Mouse (Mus musculus): ENCODE measurements at regions not wholly inside any gene's neighbourhood (a gene's known extent, or its start where the extent isn't known, plus 50 kb on each side); places are given as distances from the start of the nearest gene placed in this dataset.
A peak's percentile ranks its signal among the peaks of the same experiment; 100 is the strongest.
"Not testable (repeated sequence)": the region's sequence is repeated elsewhere in the genome, so short reads cannot be mapped to it uniquely, and the experiment has no call there.

DNA sequence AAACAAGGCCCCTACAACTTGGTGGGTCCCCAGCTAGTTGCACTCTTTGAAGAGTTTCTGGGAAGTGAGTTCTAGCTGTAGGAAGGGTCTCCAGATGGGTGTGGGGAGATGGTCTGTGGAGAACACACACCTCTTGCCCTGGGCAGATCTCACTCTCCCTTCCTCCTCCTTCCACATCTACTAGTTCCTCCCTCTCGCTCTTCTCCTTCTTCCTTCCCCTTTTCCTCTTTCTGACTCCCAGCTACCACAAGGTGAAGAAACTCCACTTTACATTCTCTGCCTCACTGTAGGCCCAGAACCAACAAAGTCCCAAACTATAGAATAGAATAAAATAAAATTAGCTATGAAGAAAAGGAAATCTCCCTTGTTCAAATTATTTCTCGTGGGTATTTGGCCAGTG, 311.0 kb upstream of the Ercc4 start:
- no peak for TF ChIP-seq CTCF (conservative IDR thresholded peaks at IDR 0.05; ENCODE audit: insufficient read depth, insufficient read length, low read depth, low read length)
- TF ChIP-seq POLR2A (IDR thresholded peaks at IDR 0.05; ENCODE audit: low read depth, low read length) = no peak
- no peaks in the 10 kb centered on the region for H3K27me3 ChIP-seq (replicated peaks; ENCODE audit: control insufficient read depth, insufficient read depth, low read length)
- no peak for DNase-seq
- H3K4me3 ChIP-seq (ENCODE audit: insufficient read depth, low read depth, low read length) = no peak overlapping the region
- no peaks in the 10 kb centered on the region for H3K4me1 ChIP-seq (ENCODE audit: control insufficient read depth, insufficient read depth, low read length)
- 78% methylated on average over 2 of the region's 2 CpGs for WGBS
- H3K36me3 ChIP-seq (ENCODE audit: control insufficient read depth, insufficient read depth, low read length) = no peaks in the 10 kb centered on the region
- no peak overlapping the region for H3K27ac ChIP-seq (ENCODE audit: insufficient read depth, low read depth, low read length)

DNA sequence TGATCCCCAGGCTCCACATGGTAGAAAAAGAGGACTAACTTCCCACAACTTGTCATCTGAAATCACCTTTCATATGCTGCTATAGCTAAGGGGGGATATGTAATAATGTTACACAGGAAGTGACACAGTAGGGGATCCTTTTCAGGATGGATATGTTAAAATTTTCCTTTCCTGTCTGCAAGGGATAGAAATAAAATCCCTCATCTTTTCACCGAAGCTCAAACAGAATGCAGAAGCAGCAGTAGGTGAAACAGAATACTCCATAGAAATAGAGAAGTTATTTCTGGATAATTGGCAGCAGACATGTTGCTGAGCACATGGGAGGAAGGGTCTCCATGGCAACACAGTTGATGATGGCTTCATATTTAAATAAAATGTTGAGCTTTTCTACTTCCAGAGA, 309.3 kb upstream of the Ercc4 start:
- Histone ChIP-seq H3K4me3 (ENCODE audit: insufficient read depth, low read depth, low read length) (no peak overlapping the region), H3K27me3 (replicated peaks; ENCODE audit: control insufficient read depth, insufficient read depth, low read length) (no peaks in the 10 kb centered on the region), H3K4me1 (ENCODE audit: control insufficient read depth, insufficient read depth, low read length) (no peaks in the 10 kb centered on the region), H3K27ac (ENCODE audit: insufficient read depth, low read depth, low read length) (no peak overlapping the region), H3K36me3 (ENCODE audit: control insufficient read depth, insufficient read depth, low read length) (no peaks in the 10 kb centered on the region)
- 67% methylated on average over 1 of the region's 1 CpGs for WGBS
- TF ChIP-seq POLR2A (IDR thresholded peaks at IDR 0.05; ENCODE audit: low read depth, low read length) (no peak), CTCF (conservative IDR thresholded peaks at IDR 0.05; ENCODE audit: insufficient read depth, insufficient read length, low read depth, low read length) (no peak)
- no peak for DNase-seq

DNA sequence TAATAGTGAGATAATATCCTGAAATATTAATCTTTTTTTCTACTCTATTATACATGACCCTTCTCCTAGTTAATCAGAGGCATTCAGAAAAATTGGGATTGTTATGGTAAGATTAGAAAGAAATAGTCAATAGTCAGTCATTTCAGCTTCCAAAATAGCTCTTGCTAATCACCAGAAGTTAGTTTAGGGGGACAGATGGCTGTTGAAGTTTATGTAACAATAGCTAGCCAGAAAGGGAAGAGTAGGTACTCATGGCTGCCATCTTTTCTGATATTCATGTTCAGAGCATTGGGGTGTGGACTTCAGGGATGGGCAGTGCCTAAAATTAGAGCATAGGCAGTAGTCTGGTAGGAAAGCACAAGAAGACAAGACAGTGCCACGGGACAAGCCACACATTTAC, 306.8 kb upstream of the Ercc4 start:
- Histone ChIP-seq H3K27me3 (replicated peaks; ENCODE audit: control insufficient read depth, insufficient read depth, low read length) (no peaks in the 10 kb centered on the region), H3K4me3 (ENCODE audit: insufficient read depth, low read depth, low read length) (no peak overlapping the region), H3K27ac (ENCODE audit: insufficient read depth, low read depth, low read length) (no peak overlapping the region), H3K36me3 (ENCODE audit: control insufficient read depth, insufficient read depth, low read length) (no peaks in the 10 kb centered on the region), H3K4me1 (ENCODE audit: control insufficient read depth, insufficient read depth, low read length) (no peaks in the 10 kb centered on the region)
- TF ChIP-seq POLR2A (IDR thresholded peaks at IDR 0.05; ENCODE audit: low read depth, low read length) (no peak), CTCF (conservative IDR thresholded peaks at IDR 0.05; ENCODE audit: insufficient read depth, insufficient read length, low read depth, low read length) (no peak)
- no peak for DNase-seq
- 66% methylated on average over 1 of the region's 1 CpGs for WGBS

DNA sequence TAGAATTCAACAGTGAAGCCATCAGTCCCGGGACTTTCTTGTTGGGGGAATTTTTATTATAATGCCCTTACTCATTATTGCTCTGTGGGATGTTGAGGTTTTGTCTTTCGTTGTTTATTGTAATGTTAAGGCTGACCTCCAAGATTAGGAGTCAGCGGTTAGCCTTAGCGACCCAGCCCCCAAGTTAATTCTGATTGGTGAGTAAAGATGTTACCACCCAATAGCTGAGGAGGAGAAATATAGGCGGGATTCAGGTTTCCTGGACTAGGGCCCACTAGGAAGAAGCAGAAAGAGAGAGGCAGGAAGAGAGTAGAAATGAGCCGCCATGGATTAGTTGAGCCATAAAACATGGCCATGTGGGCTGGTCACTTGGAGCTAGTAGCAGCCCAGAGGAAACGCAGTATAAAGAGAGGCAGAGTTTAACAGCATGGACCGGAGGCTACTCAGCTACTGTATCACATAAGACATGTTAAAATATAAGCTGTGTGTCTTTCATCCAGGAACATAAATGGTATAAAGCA, 302.1 kb upstream of the Ercc4 start:
- H3K36me3 ChIP-seq (ENCODE audit: control insufficient read depth, insufficient read depth, low read length) = no peaks in the 10 kb centered on the region
- no peak for TF ChIP-seq CTCF (conservative IDR thresholded peaks at IDR 0.05; ENCODE audit: insufficient read depth, insufficient read length, low read depth, low read length)
- TF ChIP-seq POLR2A (IDR thresholded peaks at IDR 0.05; ENCODE audit: low read depth, low read length) = no peak
- no peak for DNase-seq
- no peak overlapping the region for H3K27ac ChIP-seq (ENCODE audit: insufficient read depth, low read depth, low read length)
- H3K4me1 ChIP-seq (ENCODE audit: control insufficient read depth, insufficient read depth, low read length) = no peaks in the 10 kb centered on the region
- 47% methylated on average over 8 of the region's 8 CpGs for WGBS
- H3K27me3 ChIP-seq (replicated peaks; ENCODE audit: control insufficient read depth, insufficient read depth, low read length) = no peaks in the 10 kb centered on the region
- H3K4me3 ChIP-seq (ENCODE audit: insufficient read depth, low read depth, low read length) = no peak overlapping the region

DNA sequence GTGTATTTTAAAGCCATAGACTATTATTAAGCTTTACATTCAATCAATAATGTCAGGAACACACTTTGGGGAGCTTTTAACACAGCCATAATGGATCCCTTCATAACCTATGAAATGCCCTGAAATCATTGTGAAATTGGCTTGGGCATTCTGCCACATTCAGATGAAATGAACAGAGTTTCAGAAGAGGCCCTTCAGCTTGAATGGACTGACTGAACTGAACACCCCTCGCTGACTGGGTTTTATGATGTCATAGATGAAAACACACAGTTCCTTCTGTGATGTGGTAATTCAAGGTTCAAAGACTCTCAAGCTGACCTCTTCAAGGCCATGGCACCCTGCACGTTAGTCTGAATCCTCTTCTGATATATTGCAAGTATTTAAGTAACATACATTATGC, 298.4 kb upstream of the Ercc4 start:
- H3K27me3 ChIP-seq (replicated peaks; ENCODE audit: control insufficient read depth, insufficient read depth, low read length) = no peaks in the 10 kb centered on the region
- no peak for DNase-seq
- no peaks in the 10 kb centered on the region for H3K4me1 ChIP-seq (ENCODE audit: control insufficient read depth, insufficient read depth, low read length)
- H3K27ac ChIP-seq (ENCODE audit: insufficient read depth, low read depth, low read length) = no peak overlapping the region
- H3K4me3 ChIP-seq (ENCODE audit: insufficient read depth, low read depth, low read length) = no peak overlapping the region
- TF ChIP-seq CTCF (conservative IDR thresholded peaks at IDR 0.05; ENCODE audit: insufficient read depth, insufficient read length, low read depth, low read length) (no peak), POLR2A (IDR thresholded peaks at IDR 0.05; ENCODE audit: low read depth, low read length) (no peak)
- no peaks in the 10 kb centered on the region for H3K36me3 ChIP-seq (ENCODE audit: control insufficient read depth, insufficient read depth, low read length)
- WGBS = 46% methylated on average over 2 of the region's 2 CpGs

DNA sequence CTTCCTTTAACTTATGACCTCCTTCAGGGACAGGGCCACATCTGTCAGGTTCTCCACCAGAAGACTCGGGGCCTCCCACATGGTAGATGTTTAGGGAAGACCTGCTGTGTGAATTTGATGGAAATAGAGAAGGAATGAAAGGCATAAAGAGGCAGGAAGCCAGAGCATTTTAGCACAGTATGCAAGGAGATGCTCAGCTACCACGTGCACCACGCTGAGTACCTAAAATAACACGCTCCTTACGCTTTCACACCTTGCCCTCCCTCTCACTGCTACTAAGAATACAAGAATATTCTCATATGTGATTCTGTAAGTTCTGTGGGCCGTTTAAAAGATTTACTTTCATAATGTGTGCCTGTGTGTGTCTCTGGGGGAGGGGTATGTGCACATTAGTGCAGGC, 284.8 kb upstream of the Ercc4 start:
- no peak for TF ChIP-seq CTCF (conservative IDR thresholded peaks at IDR 0.05; ENCODE audit: insufficient read depth, insufficient read length, low read depth, low read length)
- TF ChIP-seq POLR2A (IDR thresholded peaks at IDR 0.05; ENCODE audit: low read depth, low read length) = no peak
- H3K27me3 ChIP-seq (replicated peaks; ENCODE audit: control insufficient read depth, insufficient read depth, low read length) = no peaks in the 10 kb centered on the region
- no peak overlapping the region for H3K4me3 ChIP-seq (ENCODE audit: insufficient read depth, low read depth, low read length)
- no peaks in the 10 kb centered on the region for H3K4me1 ChIP-seq (ENCODE audit: control insufficient read depth, insufficient read depth, low read length)
- no peak for DNase-seq
- 78% methylated on average over 6 of the region's 6 CpGs for WGBS
- H3K27ac ChIP-seq (ENCODE audit: insufficient read depth, low read depth, low read length) = no peak overlapping the region
- H3K36me3 ChIP-seq (ENCODE audit: control insufficient read depth, insufficient read depth, low read length) = no peaks in the 10 kb centered on the region

DNA sequence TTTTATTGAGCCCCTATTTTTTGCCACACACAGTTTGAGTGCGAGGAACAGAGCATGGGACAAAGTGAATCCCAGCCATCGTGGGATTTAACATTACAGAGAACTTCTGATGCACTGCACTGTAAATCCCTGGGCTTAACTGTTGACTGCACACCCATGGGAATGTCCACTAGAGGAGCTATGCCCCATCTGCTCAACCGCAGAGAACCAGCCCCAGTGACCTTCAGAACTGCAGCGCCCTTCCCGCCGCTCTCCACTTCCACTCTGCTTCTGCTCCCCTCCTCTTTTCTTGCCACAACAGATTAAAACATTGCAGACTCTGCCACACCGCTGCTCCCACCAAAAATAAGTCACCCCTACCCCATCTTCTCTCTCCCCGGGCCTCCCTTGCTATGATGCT, 283.3 kb upstream of the Ercc4 start:
- 49% methylated on average over 8 of the region's 8 CpGs for WGBS
- TF ChIP-seq POLR2A (IDR thresholded peaks at IDR 0.05; ENCODE audit: low read depth, low read length) (no peak), CTCF (conservative IDR thresholded peaks at IDR 0.05; ENCODE audit: insufficient read depth, insufficient read length, low read depth, low read length) (peak; percentile 52; the same call in 1 of the 2 replicates)
- H3K4me1 ChIP-seq (ENCODE audit: control insufficient read depth, insufficient read depth, low read length) = no peaks in the 10 kb centered on the region
- H3K4me3 ChIP-seq (ENCODE audit: insufficient read depth, low read depth, low read length) = no peak overlapping the region
- no peak for DNase-seq
- no peaks in the 10 kb centered on the region for H3K36me3 ChIP-seq (ENCODE audit: control insufficient read depth, insufficient read depth, low read length)
- no peaks in the 10 kb centered on the region for H3K27me3 ChIP-seq (replicated peaks; ENCODE audit: control insufficient read depth, insufficient read depth, low read length)
- no peak overlapping the region for H3K27ac ChIP-seq (ENCODE audit: insufficient read depth, low read depth, low read length)

DNA sequence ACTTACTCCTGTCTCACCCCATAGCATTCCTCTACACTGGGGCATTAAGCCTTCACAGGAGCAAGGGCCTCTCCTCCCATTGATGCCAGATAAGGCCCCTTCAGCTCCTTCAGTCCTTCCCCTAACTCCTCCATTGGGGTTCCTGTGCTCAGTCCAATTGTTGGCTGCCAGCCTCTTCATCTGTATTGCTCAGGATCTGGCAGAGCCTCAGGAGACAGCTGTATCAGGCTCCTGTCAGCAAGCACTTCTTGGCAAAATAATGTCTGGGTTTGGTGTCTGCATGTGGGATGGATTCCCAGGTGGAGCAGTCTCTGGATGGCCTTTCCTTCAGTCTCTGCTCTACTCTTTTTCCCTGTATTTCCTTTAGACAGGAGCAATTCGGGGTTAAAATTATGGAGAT, 278.2 kb upstream of the Ercc4 start:
- not testable (repeated sequence) for H3K4me1 ChIP-seq (ENCODE audit: control insufficient read depth, insufficient read depth, low read length); H3K27ac ChIP-seq (ENCODE audit: insufficient read depth, low read depth, low read length); H3K27me3 ChIP-seq (replicated peaks; ENCODE audit: control insufficient read depth, insufficient read depth, low read length); H3K4me3 ChIP-seq (ENCODE audit: insufficient read depth, low read depth, low read length); DNase-seq; H3K36me3 ChIP-seq (ENCODE audit: control insufficient read depth, insufficient read depth, low read length)
- WGBS = 79% methylated on average over 1 of the region's 1 CpGs
